Mouse (Mus musculus) R1 (cell line): ENCODE measurements at regions not wholly inside any gene's neighbourhood (a gene's known extent, or its start where the extent isn't known, plus 50 kb on each side); places are given as distances from the start of the nearest gene placed in this dataset.

ENCODE experiments used
- DNase-seq: peaks from one replicate; pipeline ENCODE4 v3.0.0-alpha.2; 2018; ENCODE audit warnings: low read depth, low spot score

- DNase-seq: peak; percentile 40
These were observed 650.1 kb upstream of the Epha5 start for GRCm38 (mm10) chr5:85067321-85067720.
